Mouse (Mus musculus) erythroblast, embryonic 14.5 days (primary cell): ENCODE results near the gene Cd59a.
A peak's percentile ranks its signal among the peaks of the same experiment; 100 is the strongest.

Experiments used
- GATA1 ChIP-seq: IDR thresholded peaks from 2 replicates; pipeline ENCODE4 v1.6.1; 2012; ENCODE audit warnings: low read length, inconsistent platforms, mixed read lengths
- TAL1 ChIP-seq: IDR thresholded peaks from 3 replicates; pipeline ENCODE4 v1.6.1; 2012; ENCODE audit warnings: low read length, inconsistent platforms, mixed read lengths

DNA sequence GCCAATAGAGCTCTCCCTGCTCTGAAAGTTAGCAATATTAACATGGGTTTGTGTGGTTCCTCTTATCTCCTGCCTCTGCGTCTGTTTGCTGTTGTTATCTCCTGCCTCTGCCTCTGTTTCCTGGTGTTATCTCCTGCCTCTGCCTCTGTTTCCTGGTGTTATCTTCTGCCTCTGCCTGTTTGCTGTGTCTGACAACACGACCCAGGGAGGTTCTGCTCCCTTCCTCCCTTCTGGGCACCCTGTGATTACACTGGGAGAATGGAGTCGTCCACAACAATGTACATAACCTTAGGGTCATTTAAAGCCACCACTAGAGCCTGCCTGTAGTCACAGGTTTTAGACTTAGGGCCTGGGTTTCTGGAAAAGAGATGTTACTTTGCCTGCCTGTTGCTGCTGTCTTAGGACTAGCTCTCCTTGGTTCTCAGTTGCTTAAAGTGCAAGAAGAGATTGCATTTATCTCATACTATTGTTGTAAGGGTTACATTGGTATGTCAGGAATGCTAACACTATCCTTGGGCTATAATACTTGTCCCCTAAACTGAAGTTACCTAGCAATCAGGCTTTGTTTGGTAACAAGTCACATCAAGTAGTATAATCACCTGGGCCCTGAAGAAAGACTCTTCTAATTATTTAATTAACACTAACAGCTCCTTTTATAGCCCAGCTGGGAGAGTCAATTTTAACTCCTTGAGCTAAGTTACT is 3.1 kb downstream of the Cd59a start:
- peak; percentile 84 for TF ChIP-seq GATA1
- TF ChIP-seq TAL1: peak; percentile 67
